Mouse (Mus musculus): Measurements from ENCODE around the gene Prm2. TPM values are rescaled to one million over a fixed set of nuclear protein-coding genes. Genes with fewer than 3 reads are reported as not detected.

Prm2 gene
- polyA plus RNA-seq (2021): not detected

GRCm38 (mm10) chr16:10796034-10796433 is at the start of gene Prm2:
Gene Prm2, minus strand, starts transcription at chr16:10796134.
- no peaks in the 10 kb centered on the region for H3K27me3 ChIP-seq
- ChIA-PET POLR2A (no interaction called here), CTCF (interaction anchor here (1.2 kb wide), 1 partner anchor 11 kb away, joined by 4 read pairs; no protein-coding TSS in a partner anchor)
- DNase-seq (ENCODE audit: low read depth, low spot score): no peak
- in situ Hi-C loops (cut with MboI; ENCODE audit: low pct_unique_long_range_greater_than_20kb): no loop called here
- no peak for ATAC-seq
- no peak for TF ChIP-seq CTCF (IDR thresholded peaks at IDR 0.05)

GRCm38 (mm10) chr16:10844319-10844670 is 48.4 kb upstream of the Prm2 start:
- in situ Hi-C loops (cut with MboI; ENCODE audit: low pct_unique_long_range_greater_than_20kb): no loop called here
- CTCF ChIA-PET: interaction anchor here (1.1 kb wide), 1 partner anchor 204 kb away, joined by 3 read pairs; no protein-coding TSS in a partner anchor
- no peak for ATAC-seq

GRCm38 (mm10) chr16:10843486-10844318 is 47.8 kb upstream of the Prm2 start:
- POLR2A ChIA-PET: no interaction called here
- in situ Hi-C loops (cut with MboI; ENCODE audit: low pct_unique_long_range_greater_than_20kb): no loop called here
- CTCF ChIA-PET: interaction anchor here (1.1 kb wide), 1 partner anchor 203 kb away, joined by 3 read pairs; no protein-coding TSS in a partner anchor
- no peak for ATAC-seq
- DNase-seq (ENCODE audit: low read depth, low spot score): no peak
- H3K27me3 ChIP-seq: no peaks in the 10 kb centered on the region
- no peak for TF ChIP-seq CTCF (IDR thresholded peaks at IDR 0.05)

More at GRCm38 (mm10) chr16:10844319-10844670, 48.4 kb upstream of the Prm2 start:
- TF ChIP-seq CTCF (IDR thresholded peaks at IDR 0.05): no peak
- no peaks in the 10 kb centered on the region for H3K27me3 ChIP-seq
- POLR2A ChIA-PET: no interaction called here
- no peak for DNase-seq (ENCODE audit: low read depth, low spot score)

DNA sequence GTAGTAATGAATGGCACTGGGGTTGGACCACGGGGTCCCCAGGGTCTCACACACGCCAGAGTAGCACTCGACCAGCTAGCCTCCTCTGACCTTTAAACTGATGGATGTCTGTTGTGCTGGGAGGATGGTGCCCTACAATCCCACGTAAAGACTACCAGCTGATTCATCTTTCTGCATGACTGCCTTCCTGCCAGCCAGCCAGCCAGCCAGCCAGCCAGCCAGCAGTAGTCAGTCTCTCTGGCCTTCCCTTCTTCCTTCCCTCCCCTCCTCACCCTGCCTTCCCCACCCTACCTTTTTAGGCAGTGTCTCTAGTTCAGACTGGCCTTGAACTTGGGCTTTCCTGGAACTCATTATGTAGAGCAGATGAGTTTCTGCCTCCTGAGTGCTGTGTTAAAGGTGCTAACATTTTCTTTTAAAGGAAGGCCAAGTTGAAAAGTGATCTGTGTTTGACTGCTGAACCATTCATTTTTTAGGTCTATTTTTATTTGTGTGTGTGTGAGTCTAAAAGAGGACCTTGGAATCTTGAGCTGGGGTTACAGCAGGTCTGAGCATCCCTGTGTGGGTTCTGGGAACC is 46.4 kb upstream of the Prm2 start:
- H3K27me3 ChIP-seq: no peaks in the 10 kb centered on the region
- ChIA-PET POLR2A (interaction anchor here (0.7 kb wide), 1 partner anchor 54 kb away, joined by 3 read pairs; no protein-coding TSS in a partner anchor), CTCF (interaction anchor here (1.3 kb wide), 1 partner anchor 54 kb away, joined by 3 read pairs; the partner anchor contains the start of gene Tnp2)
- no peak for TF ChIP-seq CTCF (IDR thresholded peaks at IDR 0.05)
- in situ Hi-C loops (cut with MboI; ENCODE audit: low pct_unique_long_range_greater_than_20kb): no loop called here
- ATAC-seq (no peak), DNase-seq (ENCODE audit: low read depth, low spot score) (no peak)

DNA sequence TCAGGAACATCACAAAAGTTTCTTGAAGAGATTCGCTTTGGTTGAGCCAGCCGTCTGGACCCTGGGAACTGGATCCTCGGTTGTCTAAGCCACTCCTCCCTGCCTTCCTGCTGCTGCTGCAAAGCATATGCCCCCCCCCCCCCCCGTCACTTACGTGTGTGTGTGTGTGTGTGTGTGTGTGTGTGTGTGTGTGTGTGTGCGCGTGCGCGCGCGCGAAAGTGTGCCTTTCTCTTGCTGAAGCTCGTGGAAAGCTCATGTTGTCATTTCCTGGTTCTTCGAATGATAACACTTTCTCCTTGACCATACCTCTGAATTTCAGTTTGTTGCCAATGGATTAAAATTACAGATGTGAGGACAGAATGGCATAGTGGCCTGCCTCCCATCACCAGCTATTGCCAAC is 44.1 kb upstream of the Prm2 start:
- in situ Hi-C loops (cut with MboI; ENCODE audit: low pct_unique_long_range_greater_than_20kb): no loop called here
- no peak for TF ChIP-seq CTCF (IDR thresholded peaks at IDR 0.05)
- no peak for DNase-seq (ENCODE audit: low read depth, low spot score)

DNA sequence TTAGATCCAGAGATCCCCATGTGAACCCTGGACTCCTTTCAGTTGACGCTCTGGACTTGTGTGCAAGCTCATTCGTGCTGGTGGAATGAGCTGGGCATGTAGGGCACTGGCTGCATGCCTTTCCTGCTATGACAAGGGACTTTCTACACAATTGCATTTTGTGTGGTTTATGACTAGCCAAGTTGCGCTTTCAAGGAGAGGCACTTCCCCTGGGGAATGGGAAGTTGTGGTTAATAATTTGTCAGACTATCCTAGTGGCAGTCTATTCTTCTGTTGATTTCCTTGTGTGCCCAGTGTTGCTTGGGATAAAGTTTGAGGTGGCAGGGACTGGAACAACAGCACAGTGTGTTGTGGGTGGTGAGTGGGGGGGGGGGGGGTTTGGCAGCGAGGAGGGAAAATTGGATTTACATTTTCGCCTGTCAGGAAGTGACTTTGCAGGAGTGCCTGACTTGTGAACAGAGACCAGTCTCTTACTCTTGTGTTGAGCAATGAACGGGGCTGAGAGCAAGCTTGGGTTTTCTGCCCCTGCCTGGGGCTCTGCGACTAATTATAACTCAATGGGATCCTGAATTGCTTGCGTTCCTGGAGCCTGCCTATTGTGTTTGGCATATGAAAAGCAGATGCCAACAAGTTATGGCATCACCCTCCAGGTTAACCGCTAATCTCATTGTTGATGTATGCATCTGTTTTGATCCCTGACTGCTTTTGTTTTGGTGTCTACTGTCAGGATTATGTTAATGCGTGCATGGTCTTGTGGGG is 42.7 kb upstream of the Prm2 start:
- in situ Hi-C loops (cut with MboI; ENCODE audit: low pct_unique_long_range_greater_than_20kb): no loop called here
- TF ChIP-seq CTCF (IDR thresholded peaks at IDR 0.05): no peak
- ChIA-PET POLR2A (interaction anchor here (0.7 to 1.6 kb wide), 2 partner anchors 48 to 53 kb away, joined by 3 to 6 read pairs; partner anchors contain the start of genes Prm3 and Socs1), CTCF (interaction anchor here (1.3 to 1.8 kb wide), 4 partner anchors 9 to 52 kb away, joined by 3 to 6 read pairs (median 4); no protein-coding TSS in a partner anchor)
- ATAC-seq: peak; percentile 72
- no peaks in the 10 kb centered on the region for H3K27me3 ChIP-seq
- peak; percentile 91 for DNase-seq (ENCODE audit: low read depth, low spot score)

More for the DNA sequence above, 44.1 kb upstream of the Prm2 start:
- ChIA-PET POLR2A (no interaction called here), CTCF (interaction anchor here (1.6 kb wide), 1 partner anchor 52 kb away, joined by 3 read pairs; no protein-coding TSS in a partner anchor)
- no peaks in the 10 kb centered on the region for H3K27me3 ChIP-seq
- ATAC-seq: no peak

GRCm38 (mm10) chr16:10837903-10838302 is 42.0 kb upstream of the Prm2 start:
- CTCF ChIA-PET: interaction anchor here (1.3 to 1.8 kb wide), 3 partner anchors 9 to 51 kb away, joined by 3 to 6 read pairs (median 5); no protein-coding TSS in a partner anchor
- POLR2A ChIA-PET: interaction anchor here (1.1 to 1.6 kb wide), 2 partner anchors 16 to 52 kb away, joined by 5 to 6 read pairs; partner anchors contain the start of gene Socs1

DNA sequence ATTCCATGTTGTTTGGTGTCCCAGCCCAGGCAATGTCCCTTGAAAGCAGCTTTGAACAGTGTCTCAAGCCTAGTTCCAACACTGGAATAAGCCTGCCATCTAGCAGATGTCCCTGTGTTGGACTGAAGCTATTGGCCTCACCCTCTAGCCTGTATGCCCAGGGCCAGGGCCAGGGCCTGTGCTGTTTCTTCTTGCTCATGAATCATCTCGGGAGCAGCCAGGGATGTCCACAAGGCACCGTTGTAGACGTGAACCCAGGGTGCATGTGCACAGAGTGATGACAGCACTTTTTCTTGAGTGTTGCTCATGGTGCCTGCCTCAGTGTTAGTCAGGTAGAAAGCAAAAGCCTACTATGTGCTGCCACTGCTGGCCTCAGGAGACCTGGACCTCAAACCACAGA is 41.3 kb upstream of the Prm2 start:
- in situ Hi-C loops (cut with MboI; ENCODE audit: low pct_unique_long_range_greater_than_20kb): no loop called here
- ATAC-seq (no peak), DNase-seq (ENCODE audit: low read depth, low spot score) (no peak)
- ChIA-PET CTCF (interaction anchor here (1.5 to 1.8 kb wide), 2 partner anchors 10 to 51 kb away, joined by 5 to 6 read pairs; no protein-coding TSS in a partner anchor), POLR2A (interaction anchor here (1.1 kb wide), 1 partner anchor 17 kb away, joined by 5 read pairs; no protein-coding TSS in a partner anchor)
- no peaks in the 10 kb centered on the region for H3K27me3 ChIP-seq
- no peak for TF ChIP-seq CTCF (IDR thresholded peaks at IDR 0.05)

More at GRCm38 (mm10) chr16:10837903-10838302, 42.0 kb upstream of the Prm2 start:
- ATAC-seq (peak; percentile 4), DNase-seq (ENCODE audit: low read depth, low spot score) (no peak)
- no peak for TF ChIP-seq CTCF (IDR thresholded peaks at IDR 0.05)
- H3K27me3 ChIP-seq: no peaks in the 10 kb centered on the region
- in situ Hi-C loops (cut with MboI; ENCODE audit: low pct_unique_long_range_greater_than_20kb): no loop called here

DNA sequence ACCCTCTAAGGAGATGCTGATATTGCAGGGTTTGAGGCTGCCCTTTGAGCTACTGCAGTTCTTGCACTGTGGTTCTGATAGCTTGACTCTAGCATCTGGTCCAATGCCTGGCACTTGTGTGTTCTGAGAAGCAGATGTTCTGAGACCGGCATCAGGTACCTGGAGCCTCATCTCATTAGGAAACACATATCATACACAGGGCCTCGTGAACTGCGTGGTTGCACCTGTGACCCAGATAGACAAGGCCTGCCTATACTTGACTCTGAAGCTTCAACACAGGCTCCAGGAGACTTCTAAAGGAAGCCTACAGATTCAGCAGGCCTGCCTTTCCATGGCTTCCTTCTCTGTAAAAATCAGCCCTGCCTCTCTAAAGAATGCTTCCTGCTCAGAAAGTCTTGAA is 40.5 kb upstream of the Prm2 start:
- no peak for ATAC-seq
- no peak for DNase-seq (ENCODE audit: low read depth, low spot score)
- CTCF ChIA-PET: no interaction called here
- POLR2A ChIA-PET: interaction anchor here (1.6 kb wide), 1 partner anchor 51 kb away, joined by 5 read pairs; the partner anchor contains the start of gene Socs1
- in situ Hi-C loops (cut with MboI; ENCODE audit: low pct_unique_long_range_greater_than_20kb): no loop called here
- TF ChIP-seq CTCF (IDR thresholded peaks at IDR 0.05): no peak
- H3K27me3 ChIP-seq: no peaks in the 10 kb centered on the region

All from Patski (cell line).